ENCODE assay signal across 8 mouse cellular contexts in genomic region chr13:67553730-67554129, GRCm38 (mm10). TPM values are rescaled to one million over a fixed set of nuclear protein-coding genes. Genes with fewer than 3 reads are reported as not detected.
DNase-seq lines count a peak whose midpoint lies in the region; ATAC-seq and TF ChIP-seq lines count a peak whose summit lies in the region.

TSS of gene Zfp748 (minus strand) at chr13:67553830.

- no peaks in the 10 kb centered on the region for H3K9me3 ChIP-seq in erythroblast, embryonic 14.5 days (ENCODE audit: control insufficient read depth, low read length)
- H3K9me3 ChIP-seq in liver, embryonic 14.5 days (ENCODE audit: control insufficient read depth, low read length): no peaks in the 10 kb centered on the region

- H3K27ac ChIP-seq in thymus, adult 2 months (ENCODE audit: control insufficient read depth, insufficient read depth, low read length): peak within 1 kb of the TSS; percentile 42
- H3K27ac ChIP-seq in liver, embryonic 14.5 days: peak within 1 kb of the TSS; percentile 72

- TF ChIP-seq EP300 in liver, embryonic 14.5 days (IDR thresholded peaks at IDR 0.05; ENCODE audit: low read depth): no peak

- peak within 1 kb of the TSS; percentile 93 for H3K9ac ChIP-seq in liver, embryonic 14.5 days (replicated peaks)

- TF ChIP-seq POLR2A in thymus, adult 2 months (IDR thresholded peaks at IDR 0.05; ENCODE audit: control insufficient read depth, extremely low read depth, insufficient read depth, low read length, poor library complexity): no peak

- H3K4me1 ChIP-seq in erythroblast, embryonic 14.5 days (ENCODE audit: control insufficient read depth): peaks cover 21% of the 10 kb centered on the region
- peaks cover 3% of the 10 kb centered on the region for H3K4me1 ChIP-seq in thymus, adult 2 months (replicated peaks; ENCODE audit: control insufficient read depth, insufficient read depth, low read length)
- peaks cover 8 to 10% of the 10 kb centered on the region in 2 experiments; a peak in 3 of 4 replicates for H3K4me1 ChIP-seq in liver, embryonic 14.5 days (replicated peaks; ENCODE audit: control insufficient read depth in 2 of 2, insufficient read depth in 2 of 2, low read length in 1 of 2)

- peak within 1 kb of the TSS; percentile 94 for H3K4me3 ChIP-seq in erythroblast, embryonic 14.5 days (replicated peaks)
- peak within 1 kb of the TSS; percentile 84 for H3K4me3 ChIP-seq in thymus, adult 2 months (ENCODE audit: control insufficient read depth, insufficient read depth, low read length)
- peak within 1 kb of the TSS; percentile 80 to 90 for H3K4me3 ChIP-seq in liver, embryonic 14.5 days (ENCODE audit: insufficient read depth in 1 of 2, low read depth in 2 of 2, low read length in 2 of 2)

- no peak for TF ChIP-seq CTCF in thymus, adult 2 months (IDR thresholded peaks at IDR 0.05; ENCODE audit: borderline replicate concordance, control insufficient read depth, extremely low read depth, insufficient read depth, low read length, poor library complexity)
- no peak for TF ChIP-seq CTCF in liver, embryonic 14.5 days (IDR thresholded peaks at IDR 0.05; ENCODE audit: low read depth)

- 92% methylated on average over 4 of the region's 4 CpGs for WGBS in thymus, adult 2 months
- WGBS in liver, embryonic 14.5 days (ENCODE audit: insufficient replicate concordance): 70% methylated on average over 4 of the region's 4 CpGs

- no peak for ATAC-seq in erythroblast, adult 5-6 weeks (replicated peaks; ENCODE audit: low FRiP score, poor library complexity, severe bottlenecking)
- ATAC-seq in liver, embryonic 14.5 days (ENCODE audit: insufficient read depth): no peak

- H3K4me2 ChIP-seq in liver, embryonic 14.5 days (ENCODE audit: low read depth): peak within 1 kb of the TSS; percentile 86

- H3K36me3 ChIP-seq in erythroblast, embryonic 14.5 days (ENCODE audit: control insufficient read depth): no peaks in the 10 kb centered on the region
- H3K36me3 ChIP-seq in thymus, adult 2 months (ENCODE audit: control insufficient read depth, insufficient read depth, low read length): no peaks in the 10 kb centered on the region
- H3K36me3 ChIP-seq in liver, embryonic 14.5 days (replicated peaks; ENCODE audit: control insufficient read depth, insufficient read depth, low read depth): no peaks in the 10 kb centered on the region

- no peaks in the 10 kb centered on the region for H3K27me3 ChIP-seq in erythroblast, embryonic 14.5 days (ENCODE audit: control insufficient read depth)
- H3K27me3 ChIP-seq in thymus, adult 2 months (ENCODE audit: control insufficient read depth, insufficient read depth, low read length): no peaks in the 10 kb centered on the region
- H3K27me3 ChIP-seq in liver, embryonic 14.5 days (ENCODE audit: control insufficient read depth, insufficient read depth, low read length): no peaks in the 10 kb centered on the region

- DNase-seq in thymus, adult 2 months: no peak
- no peak for DNase-seq in thymus, postnatal 36 days
- DNase-seq in liver, embryonic 14.5 days (ENCODE audit: low read depth in 3 of 3, low spot score in 3 of 3): no peak
- DNase-seq in retina, postnatal 1 day: no peak
- no peak for DNase-seq in cerebellum, postnatal 10 days
- DNase-seq in adrenal gland, adult (ENCODE audit: inconsistent age in 2 of 2, low spot score in 1 of 2): no peak

RNA-seq across cellular contexts. Expression of gene Zfp748, which starts in this region (rescaled TPM):
- polyA plus RNA-seq in erythroblast, embryonic 14.5 days (2012): 0.01 TPM in 1 of 2 replicates, not detected in the other
- 3.3 and 6.7 TPM in 2 replicates for total RNA-seq in erythroblast, adult 5-6 weeks (2015; ENCODE audit: low replicate concordance)
- 2.9 and 4.6 TPM in 2 replicates for total RNA-seq in erythroblast, adult 5-6 weeks (2017; ENCODE audit: low replicate concordance)
- polyA plus RNA-seq in thymus, adult 2 months (2012; rRNA removed): 7.0 and 8.6 TPM in 2 replicates
- polyA plus RNA-seq in liver, embryonic 14.5 days (2012; rRNA removed): 1.9 and 2.0 TPM in 2 replicates
- 4.9 and 5.1 TPM in 2 replicates for polyA plus RNA-seq in liver, embryonic 14.5 days (2014; fragmentation: Nextera tagmentation; extraction: Ambion mirVana)
